Mouse (Mus musculus): Measurements from ENCODE around the gene Ptprs. TPM values are rescaled to one million over a fixed set of nuclear protein-coding genes. Genes with fewer than 3 reads are reported as not detected.

Ptprs gene
- total RNA-seq, 2 experiments from 2014 or later: 35.3 to 39.7 TPM

DNA sequence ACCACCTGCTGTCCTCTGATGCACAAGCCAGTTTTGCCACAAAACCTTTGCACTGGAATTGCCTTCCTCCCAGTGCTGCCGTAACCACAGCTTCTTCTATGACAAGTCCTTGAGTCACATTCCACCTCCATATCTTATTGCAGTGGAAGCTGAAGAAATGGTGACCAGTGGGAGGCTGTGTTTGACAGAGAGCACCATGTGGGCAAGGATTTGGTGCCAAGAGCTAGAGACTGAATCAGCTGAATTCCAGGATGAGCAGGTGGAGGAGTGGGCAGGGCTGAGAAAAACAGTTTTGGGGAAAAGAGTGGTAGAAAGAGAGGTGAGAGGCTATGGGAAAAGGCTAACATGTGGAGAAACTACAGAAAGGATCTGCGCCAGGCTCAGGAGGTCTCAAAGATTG, 17.6 kb upstream of the Ptprs start:
- no peak for ATAC-seq (replicated peaks; ENCODE audit: poor library complexity)

DNA sequence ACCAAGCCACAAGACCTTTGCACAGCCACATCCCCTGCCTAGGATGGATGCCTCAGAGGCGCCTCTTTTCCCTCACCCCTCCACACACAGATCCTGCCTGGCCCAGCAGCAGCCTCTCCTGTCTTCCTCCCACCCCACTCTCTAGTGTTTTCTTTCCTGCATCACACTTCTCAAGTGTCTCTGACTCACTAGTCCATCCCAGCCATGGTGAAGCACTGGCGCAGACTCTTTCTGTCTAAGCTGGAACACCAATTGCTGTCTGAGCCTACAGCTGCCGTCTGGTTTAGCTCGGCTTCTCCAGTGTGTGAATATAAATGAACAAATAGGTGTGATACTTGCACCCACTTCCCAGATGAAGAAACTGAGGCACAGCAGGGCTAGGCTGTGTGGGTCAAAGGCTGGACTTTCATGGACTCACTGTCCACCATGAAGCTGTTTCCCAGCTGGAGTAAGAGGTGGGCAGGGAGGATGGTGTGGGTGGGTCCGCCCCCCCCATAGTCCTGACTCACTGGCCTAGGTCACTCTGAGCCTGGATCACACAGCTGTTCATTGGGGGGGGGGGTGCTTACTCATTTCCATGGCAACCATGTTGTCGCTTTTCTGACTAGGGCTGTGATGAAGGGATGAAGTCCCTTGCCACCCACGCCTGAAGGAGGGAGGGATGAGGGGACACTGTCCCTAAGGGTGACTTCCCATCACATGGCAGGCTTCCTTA, 14.3 kb upstream of the Ptprs start:
- ATAC-seq (replicated peaks; ENCODE audit: poor library complexity): no peak

GRCm38 (mm10) chr17:56488028-56488427, 11.7 kb upstream of the Ptprs start:
- ATAC-seq (replicated peaks; ENCODE audit: poor library complexity): no peak

DNA sequence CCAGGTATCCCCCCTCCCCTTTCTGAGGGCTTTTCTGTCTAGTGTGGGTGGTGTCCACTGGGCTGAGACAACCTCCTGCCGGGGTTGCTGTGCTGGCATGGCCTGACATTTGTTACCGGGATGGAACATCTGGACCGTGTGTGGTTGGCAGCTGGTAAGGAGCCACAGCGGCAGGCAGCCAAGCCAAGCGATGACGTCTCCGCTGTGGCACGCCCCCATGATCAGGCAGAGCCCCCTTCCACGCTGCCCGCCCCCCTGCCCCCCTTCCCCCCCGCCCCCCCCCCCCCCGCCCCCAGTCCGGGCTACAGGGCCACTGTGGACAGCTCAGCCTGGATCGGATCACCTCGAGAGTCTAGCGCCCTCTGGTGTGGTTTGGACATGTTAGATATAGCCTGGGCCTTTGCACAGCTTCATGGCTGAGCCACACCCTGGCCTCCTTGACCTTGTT, 11.2 kb upstream of the Ptprs start:
- ATAC-seq (replicated peaks; ENCODE audit: poor library complexity): peak; percentile 86

DNA sequence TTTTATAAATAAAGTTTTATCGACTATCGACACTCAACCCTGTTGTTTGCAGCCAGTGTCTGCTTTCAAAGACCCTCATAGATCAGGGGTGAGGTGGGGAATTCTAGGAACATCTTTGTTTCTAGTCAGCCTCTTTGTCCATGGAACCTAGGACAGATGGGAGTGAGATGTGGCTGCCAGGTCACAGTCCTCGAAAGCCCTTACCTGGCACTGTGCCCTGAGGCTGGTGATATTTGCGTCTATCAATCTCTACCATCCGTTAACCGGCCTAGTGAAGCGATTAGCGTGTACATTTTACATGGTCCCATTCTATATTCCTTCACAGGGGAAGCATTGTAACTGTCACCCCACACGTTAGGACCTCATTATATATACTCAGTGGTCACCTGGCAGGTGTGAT, 9.6 kb upstream of the Ptprs start:
- ATAC-seq (replicated peaks; ENCODE audit: poor library complexity): no peak

DNA sequence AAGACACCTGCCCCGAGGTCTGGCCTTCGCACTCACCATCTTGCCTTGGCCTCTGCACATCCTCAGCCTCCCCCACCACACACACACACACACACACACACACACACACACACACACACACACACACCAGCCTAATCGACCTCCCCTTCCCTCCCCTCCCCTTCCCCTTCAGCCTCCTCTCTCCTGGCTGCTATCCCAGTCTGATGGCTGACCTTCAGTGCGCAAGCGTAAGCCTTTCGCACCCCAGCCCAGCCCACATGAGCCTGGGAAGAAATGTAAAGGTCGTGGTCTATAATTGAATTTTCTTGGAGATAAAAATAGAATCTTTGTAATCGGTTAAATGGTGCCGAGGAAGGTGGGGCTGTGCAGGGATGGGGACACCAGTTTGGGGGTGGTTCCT, 8.8 kb upstream of the Ptprs start:
- no peak for ATAC-seq (replicated peaks; ENCODE audit: poor library complexity)

- ATAC-seq (replicated peaks; ENCODE audit: poor library complexity): 0 out of 2 replicates have a peak, but pooled peaks have one; percentile 23
Measured at GRCm38 (mm10) chr17:56482671-56483070, 6.4 kb upstream of the Ptprs start.

GRCm38 (mm10) chr17:56479358-56479757, 3.1 kb upstream of the Ptprs start:
- peak; percentile 73 for ATAC-seq (replicated peaks; ENCODE audit: poor library complexity)

DNA sequence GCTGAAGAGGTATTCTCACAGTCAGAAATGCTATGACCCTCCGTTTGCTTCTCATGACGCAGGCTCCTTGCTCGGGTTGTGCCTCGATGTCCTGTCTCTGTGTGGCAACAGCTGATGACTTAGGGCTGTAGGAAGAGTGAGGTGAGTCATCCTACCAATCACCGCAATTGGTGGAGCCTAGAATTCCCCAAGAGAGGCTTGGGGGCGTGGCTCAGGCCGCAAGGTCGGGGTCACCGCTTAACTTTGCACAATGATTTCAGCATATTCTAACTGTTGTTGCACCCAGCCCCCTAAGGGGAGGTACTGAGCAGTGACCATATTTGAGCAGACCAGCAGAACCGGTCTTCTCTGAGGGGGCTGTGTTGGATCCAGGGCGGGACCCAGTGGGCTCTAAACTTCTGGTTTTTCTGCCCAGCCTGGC, 1.9 kb upstream of the Ptprs start:
- ATAC-seq (replicated peaks; ENCODE audit: poor library complexity): peak; percentile 21

- no peak for ATAC-seq (replicated peaks; ENCODE audit: poor library complexity)
Measured at GRCm38 (mm10) chr17:56477191-56477818, 1.0 kb upstream of the Ptprs start.

GRCm38 (mm10) chr17:56475584-56476401, 490 bp downstream of the Ptprs start:
- no peak for ATAC-seq (replicated peaks; ENCODE audit: poor library complexity)

DNA sequence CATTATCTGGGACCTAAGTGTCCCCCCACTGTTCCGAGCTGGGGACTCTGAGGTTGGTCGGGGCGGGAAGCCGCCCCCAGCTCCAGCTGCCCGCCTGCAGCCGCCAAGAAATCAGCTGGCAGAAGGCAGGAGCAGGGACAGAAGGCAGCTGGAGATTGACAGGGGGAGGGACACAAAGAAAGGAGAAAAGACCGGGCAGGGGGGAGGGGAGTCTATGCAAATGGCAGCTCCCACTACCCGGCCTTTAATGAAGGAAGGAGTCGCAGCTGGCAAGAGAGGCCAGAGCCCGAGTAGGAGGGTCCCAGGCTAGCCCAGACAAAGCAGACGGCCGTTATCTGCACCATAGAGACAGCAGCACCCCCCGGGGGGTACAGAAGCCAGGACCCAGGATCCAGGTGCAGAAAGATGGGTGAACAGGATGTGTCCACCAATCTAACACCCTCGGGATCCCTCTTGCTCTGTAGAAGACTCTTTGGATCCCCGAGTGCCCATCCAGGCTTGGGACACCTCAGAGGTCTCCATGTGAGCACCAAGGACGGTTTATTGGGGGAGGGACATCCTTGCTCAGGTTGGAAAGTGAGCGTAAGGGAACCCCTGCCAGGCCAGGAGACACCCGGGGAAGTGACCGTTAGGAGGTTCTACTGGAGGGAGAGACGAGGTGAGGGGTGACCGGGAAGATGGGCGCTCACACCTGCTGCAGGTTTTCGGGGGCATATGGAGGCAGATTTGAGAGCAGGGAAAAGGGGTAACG, 1.3 kb downstream of the Ptprs start:
- no peak for ATAC-seq (replicated peaks; ENCODE audit: poor library complexity)

DNA sequence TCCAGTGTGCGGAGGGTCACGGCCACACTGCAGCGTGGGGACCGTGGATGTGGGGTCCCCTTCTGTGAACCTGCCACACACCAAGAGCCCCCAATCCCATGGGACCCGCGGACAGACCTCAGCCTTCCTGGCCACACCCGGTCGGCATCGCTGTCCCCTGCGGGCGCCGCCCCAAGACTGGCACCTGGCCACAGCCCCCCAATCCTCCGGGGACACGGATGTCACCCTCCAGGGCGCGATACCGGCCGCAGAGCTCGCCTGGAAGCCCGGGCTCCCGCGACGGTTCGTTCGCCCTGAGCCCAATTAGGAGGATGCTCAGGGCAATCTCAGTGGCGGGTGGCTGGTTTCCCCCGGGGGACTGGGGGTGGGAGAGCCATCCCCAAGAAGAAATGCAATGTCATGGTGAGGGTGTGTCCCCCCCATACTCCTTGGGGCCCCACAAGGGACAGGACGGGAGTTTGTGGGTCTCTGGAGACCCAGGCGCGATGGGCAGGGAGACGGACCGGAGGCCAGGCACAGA, 1.9 kb downstream of the Ptprs start:
- ATAC-seq (replicated peaks; ENCODE audit: poor library complexity): no peak

- no peak for ATAC-seq (replicated peaks; ENCODE audit: poor library complexity)
Measured at GRCm38 (mm10) chr17:56473611-56473905, 2.7 kb downstream of the Ptprs start.

DNA sequence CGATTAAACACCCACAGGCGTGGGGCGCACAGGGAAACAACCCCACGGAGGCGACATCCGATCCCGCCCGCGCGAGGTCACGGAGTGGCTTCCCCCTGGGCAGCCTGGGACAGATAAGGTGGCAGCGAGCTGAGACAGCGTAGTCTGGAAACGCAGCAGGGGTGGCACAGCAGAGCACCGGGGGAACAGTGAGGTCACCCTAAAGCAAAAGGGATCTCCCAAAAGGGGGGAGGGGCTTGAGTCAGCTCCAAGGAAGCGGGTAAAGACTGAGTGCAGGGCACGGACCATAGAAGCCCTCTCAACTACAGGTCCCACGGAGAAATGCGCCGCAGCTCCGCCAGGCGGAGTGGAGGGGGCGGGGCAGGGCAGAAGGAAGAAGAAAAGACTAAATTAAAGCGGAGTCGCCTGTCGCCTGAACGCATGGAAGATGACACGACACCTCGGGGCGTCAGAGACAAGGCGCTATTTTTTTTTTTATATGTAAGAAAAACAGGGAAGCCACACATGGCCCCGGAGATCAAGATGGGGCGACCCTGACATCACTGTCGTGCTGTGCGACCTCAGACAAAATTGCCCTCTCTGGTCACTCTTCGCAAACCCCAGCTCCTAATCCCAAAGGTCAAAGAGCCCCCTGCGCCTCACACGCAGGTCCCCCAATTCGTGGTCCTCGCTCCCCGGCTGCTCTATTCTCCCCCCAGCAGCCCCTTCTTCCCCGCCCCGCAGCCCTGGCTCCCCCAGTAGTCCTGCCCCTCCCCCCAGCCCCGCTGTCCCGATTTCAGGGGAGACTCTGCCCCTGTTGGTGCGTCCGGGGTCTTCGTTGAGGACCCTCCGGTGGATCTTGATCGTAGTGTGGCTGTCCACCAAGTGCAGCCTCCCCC, 3.3 kb downstream of the Ptprs start:
- peak; percentile 49 for ATAC-seq (replicated peaks; ENCODE audit: poor library complexity)

GRCm38 (mm10) chr17:56472121-56472520, 4.2 kb downstream of the Ptprs start:
- no peak for ATAC-seq (replicated peaks; ENCODE audit: poor library complexity)

DNA sequence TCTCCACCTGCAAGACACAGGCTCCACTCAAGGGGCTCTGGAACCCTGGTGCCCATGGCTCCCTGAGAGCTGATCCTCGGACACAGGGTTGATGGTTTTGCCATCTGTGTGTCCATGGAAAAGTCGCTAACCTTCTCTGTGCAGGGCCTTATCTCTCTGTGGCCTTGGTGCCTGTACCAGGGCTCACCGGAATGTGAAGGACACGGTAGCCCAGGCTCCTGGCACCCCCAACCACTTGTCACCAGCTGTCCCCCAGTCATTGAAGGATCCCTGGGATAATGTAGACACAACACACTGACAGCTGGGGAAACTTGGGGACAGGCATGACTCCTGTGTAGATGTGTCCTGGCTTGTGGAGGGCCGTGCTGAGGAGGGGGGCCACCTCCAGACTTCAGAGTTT, 5.1 kb downstream of the Ptprs start:
- ATAC-seq (replicated peaks; ENCODE audit: poor library complexity): no peak

DNA sequence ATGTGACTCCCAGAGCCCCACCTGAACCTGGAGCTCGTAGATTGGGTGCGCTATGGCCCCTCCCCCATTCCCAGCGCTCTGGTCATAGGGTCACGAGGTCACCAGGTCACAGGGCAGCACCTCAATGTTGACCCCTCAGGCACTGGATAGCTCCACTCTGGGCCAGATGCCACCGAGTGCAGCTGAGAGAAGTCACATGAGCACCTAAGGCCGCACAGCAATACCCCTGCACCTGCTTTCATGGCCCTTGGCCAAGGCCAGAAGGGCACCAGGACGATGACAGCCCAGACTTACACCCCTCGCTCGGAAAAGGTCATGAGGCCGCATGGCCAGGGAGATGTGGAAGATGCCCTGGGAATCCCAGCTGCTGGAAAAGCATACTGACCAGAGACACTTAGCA, 5.7 kb downstream of the Ptprs start:
- no peak for ATAC-seq (replicated peaks; ENCODE audit: poor library complexity)

DNA sequence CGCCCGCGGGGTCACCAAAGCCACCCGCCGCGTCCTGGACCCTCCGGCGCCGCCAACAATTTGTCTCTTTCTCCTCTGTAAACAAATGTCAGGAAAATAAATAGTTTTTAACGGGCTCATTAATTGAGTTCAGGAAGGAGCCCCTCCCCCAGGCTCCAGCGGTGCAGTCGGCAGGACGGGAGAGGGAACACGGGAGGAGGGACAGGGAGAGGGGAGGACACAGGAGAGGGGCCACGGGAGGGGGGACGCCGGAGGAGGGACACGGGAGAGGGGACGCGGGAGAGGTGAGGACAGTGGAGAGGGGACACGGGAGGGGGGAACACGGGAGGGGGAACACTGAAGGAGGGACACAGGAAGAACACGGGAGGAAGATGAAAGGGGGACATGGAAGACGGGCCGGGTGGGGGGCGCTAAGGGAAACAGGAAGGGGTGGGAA, 6.3 kb downstream of the Ptprs start:
- ATAC-seq (replicated peaks; ENCODE audit: poor library complexity): no peak

DNA sequence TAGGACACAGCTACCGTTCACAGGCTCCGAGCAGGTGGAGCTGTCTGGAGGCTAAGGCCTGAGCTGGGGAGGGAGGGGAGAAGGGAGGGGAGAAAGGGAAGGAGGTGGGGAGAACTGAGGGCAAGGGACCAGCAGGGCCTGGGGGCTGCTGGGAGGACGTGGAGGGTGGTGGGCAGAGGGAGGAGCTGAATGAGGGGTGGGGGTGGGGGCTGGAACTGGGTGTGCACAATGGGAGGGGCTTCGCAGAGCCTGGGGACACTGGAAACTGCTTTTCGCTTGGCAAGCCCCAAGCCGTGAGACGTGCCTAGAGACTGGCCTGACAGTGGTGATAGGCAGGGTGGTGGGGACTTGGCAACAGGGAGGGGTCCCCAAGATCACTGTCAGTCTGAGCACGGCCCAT, 7.0 kb downstream of the Ptprs start:
- no peak for ATAC-seq (replicated peaks; ENCODE audit: poor library complexity)
